Mouse (Mus musculus): ENCODE results near the gene Trim63.

The Trim63 gene

GRCm38 (mm10) chr4:134298626-134299497 is 16.1 kb upstream of the Trim63 start:
- in situ Hi-C loops (cut with MboI) = no loop called here

- in situ Hi-C loops (cut with MboI) = no loop called here
Observed at GRCm38 (mm10) chr4:134299498-134299810, 15.5 kb upstream of the Trim63 start.

- in situ Hi-C loops (cut with MboI) = no loop called here
Observed at GRCm38 (mm10) chr4:134300316-134300715, 14.6 kb upstream of the Trim63 start.

- in situ Hi-C loops (cut with MboI) = no loop called here
Observed at GRCm38 (mm10) chr4:134302084-134302483, 12.8 kb upstream of the Trim63 start.

GRCm38 (mm10) chr4:134306963-134307362 is 8.0 kb upstream of the Trim63 start:
- in situ Hi-C loops (cut with MboI) = no loop called here

- in situ Hi-C loops (cut with MboI) = no loop called here
Observed at GRCm38 (mm10) chr4:134307367-134308072, 7.4 kb upstream of the Trim63 start.

GRCm38 (mm10) chr4:134310106-134310505 is 4.8 kb upstream of the Trim63 start:
- in situ Hi-C loops (cut with MboI) = no loop called here

- in situ Hi-C loops (cut with MboI) = no loop called here
Observed at GRCm38 (mm10) chr4:134310656-134311055, 4.3 kb upstream of the Trim63 start.

GRCm38 (mm10) chr4:134311784-134312183 is 3.1 kb upstream of the Trim63 start:
- in situ Hi-C loops (cut with MboI) = no loop called here

GRCm38 (mm10) chr4:134312341-134312740 is 2.6 kb upstream of the Trim63 start:
- in situ Hi-C loops (cut with MboI) = no loop called here

- in situ Hi-C loops (cut with MboI) = no loop called here
Observed at GRCm38 (mm10) chr4:134312901-134313300, 2.0 kb upstream of the Trim63 start.

GRCm38 (mm10) chr4:134314081-134314655 is 752 bp upstream of the Trim63 start:
- in situ Hi-C loops (cut with MboI) = no loop called here

- in situ Hi-C loops (cut with MboI) = no loop called here
Observed at GRCm38 (mm10) chr4:134315470-134315869, 550 bp downstream of the Trim63 start.

- in situ Hi-C loops (cut with MboI) = no loop called here
Observed at GRCm38 (mm10) chr4:134316390-134316789, 1.5 kb downstream of the Trim63 start.

GRCm38 (mm10) chr4:134319074-134319473 is 4.2 kb downstream of the Trim63 start:
- in situ Hi-C loops (cut with MboI) = no loop called here

GRCm38 (mm10) chr4:134319674-134320073 is 4.8 kb downstream of the Trim63 start:
- in situ Hi-C loops (cut with MboI) = no loop called here

- in situ Hi-C loops (cut with MboI) = no loop called here
Observed at GRCm38 (mm10) chr4:134321524-134321923, 6.6 kb downstream of the Trim63 start.

GRCm38 (mm10) chr4:134324655-134325054 is 9.7 kb downstream of the Trim63 start:
- in situ Hi-C loops (cut with MboI) = no loop called here

GRCm38 (mm10) chr4:134326859-134327530 is 12.1 kb downstream of the Trim63 start:
- in situ Hi-C loops (cut with MboI) = no loop called here

GRCm38 (mm10) chr4:134328151-134328550 is 13.2 kb downstream of the Trim63 start:
- in situ Hi-C loops (cut with MboI) = no loop called here

GRCm38 (mm10) chr4:134328832-134329231 is 13.9 kb downstream of the Trim63 start:
- in situ Hi-C loops (cut with MboI) = no loop called here

GRCm38 (mm10) chr4:134330281-134330680 is 15.4 kb downstream of the Trim63 start:
- in situ Hi-C loops (cut with MboI) = no loop called here

All from mature B cell (primary cell).